Mouse (Mus musculus): ENCODE measurements around the gene Dbr1. TPM values are rescaled to one million over a fixed set of nuclear protein-coding genes. Genes with fewer than 3 reads are reported as not detected.

Gene Dbr1
- total and polyA plus RNA-seq, 2 experiments from 2014 or later, result 11.3 to 11.6 TPM

GRCm38 (mm10) chr9:99620196-99620595 is 44.6 kb downstream of the Dbr1 start:
- ATAC-seq (ENCODE audit: insufficient read depth, low read depth), result no peak
- Histone ChIP-seq H3K4me1 (ENCODE audit: control insufficient read depth, insufficient read depth) (no peaks in the 10 kb centered on the region), H3K9ac (replicated peaks; ENCODE audit: low read depth, low read length) (no peak overlapping the region), H3K4me2 (ENCODE audit: low read depth, low read length) (no peak overlapping the region), H3K27me3 (ENCODE audit: control insufficient read depth, insufficient read depth, low read length) (no peaks in the 10 kb centered on the region), H3K36me3 (replicated peaks; ENCODE audit: control insufficient read depth, insufficient read depth, low read length) (no peaks in the 10 kb centered on the region), H3K4me3 (ENCODE audit: low read depth, low read length) (no peak overlapping the region), H3K9me3 (replicated peaks; ENCODE audit: control insufficient read depth, low read length) (no peaks in the 10 kb centered on the region), H3K27ac (ENCODE audit: low read depth) (no peak overlapping the region)
- TF ChIP-seq CTCF (IDR thresholded peaks at IDR 0.05; ENCODE audit: low read depth) (no peak), EP300 (IDR thresholded peaks at IDR 0.05; ENCODE audit: low read depth) (no peak)
- DNase-seq (ENCODE audit: low spot score), result no peak
- WGBS, result 78% methylated on average over 11 of the region's 11 CpGs

GRCm38 (mm10) chr9:99622034-99622433 is 46.4 kb downstream of the Dbr1 start:
- Histone ChIP-seq H3K4me1 (ENCODE audit: control insufficient read depth, insufficient read depth) (no peaks in the 10 kb centered on the region), H3K27ac (ENCODE audit: low read depth) (no peak overlapping the region), H3K4me2 (ENCODE audit: low read depth, low read length) (no peak overlapping the region), H3K4me3 (ENCODE audit: low read depth, low read length) (no peak overlapping the region), H3K27me3 (ENCODE audit: control insufficient read depth, insufficient read depth, low read length) (no peaks in the 10 kb centered on the region), H3K36me3 (replicated peaks; ENCODE audit: control insufficient read depth, insufficient read depth, low read length) (no peaks in the 10 kb centered on the region), H3K9me3 (replicated peaks; ENCODE audit: control insufficient read depth, low read length) (no peaks in the 10 kb centered on the region), H3K9ac (replicated peaks; ENCODE audit: low read depth, low read length) (no peak overlapping the region)
- WGBS, result 70% methylated on average over 1 of the region's 1 CpGs
- no peak for TF ChIP-seq CTCF (IDR thresholded peaks at IDR 0.05; ENCODE audit: low read depth)
- no peak for TF ChIP-seq EP300 (IDR thresholded peaks at IDR 0.05; ENCODE audit: low read depth)
- DNase-seq (ENCODE audit: low spot score) (no peak), ATAC-seq (ENCODE audit: insufficient read depth, low read depth) (no peak)

GRCm38 (mm10) chr9:99622966-99623365 is 47.4 kb downstream of the Dbr1 start:
- 51% methylated on average over 2 of the region's 2 CpGs for WGBS
- H3K36me3 ChIP-seq (replicated peaks; ENCODE audit: control insufficient read depth, insufficient read depth, low read length), result no peaks in the 10 kb centered on the region
- no peaks in the 10 kb centered on the region for H3K4me1 ChIP-seq (ENCODE audit: control insufficient read depth, insufficient read depth)
- ATAC-seq (ENCODE audit: insufficient read depth, low read depth) (no peak), DNase-seq (ENCODE audit: low spot score) (no peak)
- peaks cover 3% of the 10 kb centered on the region; the same call in 1 of the 2 replicates for H3K9me3 ChIP-seq (replicated peaks; ENCODE audit: control insufficient read depth, low read length)
- no peak overlapping the region for H3K9ac ChIP-seq (replicated peaks; ENCODE audit: low read depth, low read length)
- TF ChIP-seq EP300 (IDR thresholded peaks at IDR 0.05; ENCODE audit: low read depth) (no peak), CTCF (IDR thresholded peaks at IDR 0.05; ENCODE audit: low read depth) (no peak)
- H3K4me2 ChIP-seq (ENCODE audit: low read depth, low read length), result no peak overlapping the region
- no peak overlapping the region for H3K4me3 ChIP-seq (ENCODE audit: low read depth, low read length)
- H3K27me3 ChIP-seq (ENCODE audit: control insufficient read depth, insufficient read depth, low read length), result no peaks in the 10 kb centered on the region
- no peak overlapping the region for H3K27ac ChIP-seq (ENCODE audit: low read depth)

GRCm38 (mm10) chr9:99624117-99624516 is 48.5 kb downstream of the Dbr1 start:
- Histone ChIP-seq H3K36me3 (replicated peaks; ENCODE audit: control insufficient read depth, insufficient read depth, low read length) (no peaks in the 10 kb centered on the region), H3K9ac (replicated peaks; ENCODE audit: low read depth, low read length) (no peak overlapping the region), H3K4me1 (ENCODE audit: control insufficient read depth, insufficient read depth) (peaks cover 4% of the 10 kb centered on the region), H3K4me3 (ENCODE audit: low read depth, low read length) (no peak overlapping the region), H3K27ac (ENCODE audit: low read depth) (no peak overlapping the region), H3K4me2 (ENCODE audit: low read depth, low read length) (no peak overlapping the region), H3K27me3 (ENCODE audit: control insufficient read depth, insufficient read depth, low read length) (no peaks in the 10 kb centered on the region), H3K9me3 (replicated peaks; ENCODE audit: control insufficient read depth, low read length) (peaks cover 5% of the 10 kb centered on the region; the same call in 1 of the 2 replicates)
- WGBS, result 62% methylated on average over 6 of the region's 6 CpGs
- ATAC-seq (ENCODE audit: insufficient read depth, low read depth) (no peak), DNase-seq (ENCODE audit: low spot score) (no peak)
- TF ChIP-seq CTCF (IDR thresholded peaks at IDR 0.05; ENCODE audit: low read depth) (no peak), EP300 (IDR thresholded peaks at IDR 0.05; ENCODE audit: low read depth) (no peak)

GRCm38 (mm10) chr9:99628581-99628980 is 53.0 kb downstream of the Dbr1 start:
- ATAC-seq (ENCODE audit: insufficient read depth, low read depth), result no peak

More at GRCm38 (mm10) chr9:99628581-99628980, 53.0 kb downstream of the Dbr1 start:
- 68% methylated on average over 4 of the region's 4 CpGs for WGBS
- no peak for TF ChIP-seq EP300 (IDR thresholded peaks at IDR 0.05; ENCODE audit: low read depth)
- TF ChIP-seq CTCF (IDR thresholded peaks at IDR 0.05; ENCODE audit: low read depth), result no peak
- no peaks in the 10 kb centered on the region for H3K27me3 ChIP-seq (ENCODE audit: control insufficient read depth, insufficient read depth, low read length)
- H3K27ac ChIP-seq (ENCODE audit: low read depth), result peak overlapping the region; percentile 80; the same call in 1 of the 2 replicates
- peak overlapping the region; percentile 73 for H3K4me2 ChIP-seq (ENCODE audit: low read depth, low read length)
- peaks cover 9% of the 10 kb centered on the region for H3K4me1 ChIP-seq (ENCODE audit: control insufficient read depth, insufficient read depth)
- no peak for DNase-seq (ENCODE audit: low spot score)
- no peaks in the 10 kb centered on the region for H3K36me3 ChIP-seq (replicated peaks; ENCODE audit: control insufficient read depth, insufficient read depth, low read length)
- H3K9ac ChIP-seq (replicated peaks; ENCODE audit: low read depth, low read length), result no peak overlapping the region
- H3K4me3 ChIP-seq (ENCODE audit: low read depth, low read length), result no peak overlapping the region
- H3K9me3 ChIP-seq (replicated peaks; ENCODE audit: control insufficient read depth, low read length), result peaks cover 5% of the 10 kb centered on the region; the same call in 1 of the 2 replicates

Data from heart, postnatal 0 days (tissue).